Mouse (Mus musculus) lung, embryonic 16.5 days (tissue): ENCODE measurements around the gene Platr17. TPM values are rescaled to one million over a fixed set of nuclear protein-coding genes. Genes with fewer than 3 reads are reported as not detected.

Source experiments
- ATAC-seq: fragments of 200-750 bp; cut with Nextera tagmentation; 2 replicates; pipeline ENCODE4 v1.8.0; 2017; ENCODE audit warnings: low read depth, mild to moderate bottlenecking, moderate library complexity
- H3K27ac ChIP-seq: fragments of 300-500 bp; sonication (generic); 2 replicates; pipeline ENCODE4 v1.5.1; 2014; ENCODE audit warnings: mild to moderate bottlenecking, control low read depth, low read length
- H3K27me3 ChIP-seq: fragments of 300-500 bp; sonication (generic); 2 replicates; pipeline ENCODE4 v1.6.1; 2014; ENCODE audit warnings: low read depth, low read length, mixed read lengths; ENCODE audit not compliant: control insufficient read depth, insufficient read depth
- H3K36me3 ChIP-seq: fragments of 300-500 bp; sonication (generic); 2 replicates; pipeline ENCODE4 v1.6.1; 2014; ENCODE audit warnings: low read length; ENCODE audit not compliant: control insufficient read depth, insufficient read depth
- H3K4me1 ChIP-seq: fragments of 300-500 bp; sonication (generic); replicated peaks from 2 replicates; pipeline ENCODE4 v1.6.1; 2014; ENCODE audit warnings: low read length, mixed read lengths; ENCODE audit not compliant: control insufficient read depth, insufficient read depth
- H3K4me2 ChIP-seq: fragments of 300-500 bp; sonication (generic); 2 replicates; pipeline ENCODE4 v1.6.1; 2014; ENCODE audit warnings: low read depth, low read length, control low read depth
- H3K4me3 ChIP-seq: fragments of 300-500 bp; sonication (generic); 2 replicates; pipeline ENCODE4 v1.5.1; 2014; ENCODE audit warnings: mild to moderate bottlenecking, low read length, control low read depth
- H3K9ac ChIP-seq: fragments of 300-500 bp; sonication (generic); 2 replicates; pipeline ENCODE4 v1.6.1; 2014; ENCODE audit warnings: low read length, control low read depth
- H3K9me3 ChIP-seq: fragments of 300-500 bp; sonication (generic); 2 replicates; pipeline ENCODE4 v1.6.1; 2016; ENCODE audit warnings: low read length; ENCODE audit not compliant: control insufficient read depth
- WGBS: fragments of 180-500 bp; shearing (Covaris S2); extraction: QIAGEN DNeasy Blood & Tissue Kit; methylation state at CpG from one replicate; pipeline ENCODE4 v1.1.7; 2014; 5-methylcytosine and 5-hydroxymethylcytosine counted together
- microRNA-seq: library from miRNA; unstranded; fragments of <30 nt; microRNA quantifications from one replicate; pipeline ENCODE4, GENCODE M21; 2016
- polyA plus RNA-seq: library from polyadenylated mRNA; unstranded; fragments of >200 nt; fragmentation: Nextera tagmentation; extraction: Ambion mirVana; gene quantifications from 2 replicates; pipeline ENCODE4 v1.2.1, GENCODE M21; 2015

Gene Platr17
- polyA plus RNA-seq, 1 experiment from 2014 or later: 0.26 TPM

GRCm38 (mm10) chr17:33953961-33954565 is 49.1 kb downstream of the Platr17 start:
- H3K9ac ChIP-seq: peak overlapping the region; percentile 99
- H3K4me1 ChIP-seq: peaks cover 44% of the 10 kb centered on the region
- peak overlapping the region; percentile 24; the same call in 1 of the 2 replicates for H3K27ac ChIP-seq
- peaks cover 21% of the 10 kb centered on the region for H3K36me3 ChIP-seq
- peak overlapping the region; percentile 95 for H3K4me3 ChIP-seq
- peak overlapping the region; percentile 99 for H3K4me2 ChIP-seq
- no peaks in the 10 kb centered on the region for H3K27me3 ChIP-seq
- WGBS: 36% methylated on average over 5 of the region's 5 CpGs
- no peaks in the 10 kb centered on the region for H3K9me3 ChIP-seq
- ATAC-seq: no peak

DNA sequence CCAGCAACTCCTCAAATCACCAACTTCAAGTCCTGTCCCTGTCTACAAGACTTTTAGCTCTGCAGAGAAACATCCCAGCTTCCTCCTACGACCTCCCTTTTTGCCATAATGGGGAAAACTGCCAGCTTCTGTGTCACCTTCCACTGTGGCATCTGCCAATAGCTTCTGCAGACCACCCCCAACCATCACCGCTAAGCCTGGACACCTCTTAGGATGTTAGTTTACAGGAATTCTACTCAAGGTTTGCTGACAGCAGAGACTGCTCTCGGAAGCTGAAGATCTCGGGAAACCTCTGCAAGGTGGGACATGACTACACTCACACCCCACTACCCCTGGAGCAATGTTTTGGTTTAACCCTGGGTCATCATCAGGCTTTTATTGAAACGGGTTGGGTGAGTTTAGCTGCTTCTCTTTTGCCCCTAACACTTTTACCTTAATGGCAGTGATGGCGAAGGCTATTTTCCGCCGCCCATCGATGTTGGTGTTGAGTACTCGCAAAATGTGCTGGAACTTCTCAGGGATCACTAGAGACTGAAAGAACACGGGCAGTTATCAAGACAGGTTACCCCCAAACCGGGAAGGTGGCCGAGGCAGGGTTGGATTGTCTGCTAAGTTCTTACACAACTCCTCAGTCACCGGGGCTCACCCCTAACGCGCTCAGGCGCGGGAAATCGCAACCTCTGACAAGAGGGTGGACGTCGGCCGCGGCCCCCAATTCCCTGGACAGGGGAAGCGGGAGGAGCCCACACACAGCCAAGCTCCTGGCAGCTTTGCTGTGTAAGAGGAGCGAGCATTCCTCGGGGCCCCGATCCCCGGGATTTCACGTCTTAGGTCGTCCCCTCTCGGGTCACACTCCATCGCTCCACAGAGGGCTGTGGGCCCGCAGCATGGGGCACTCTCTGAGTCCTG is 50.0 kb downstream of the Platr17 start:
- no peaks in the 10 kb centered on the region for H3K27me3 ChIP-seq
- peak overlapping the region; percentile 99 for H3K4me2 ChIP-seq
- WGBS: under 1% methylated on average over 33 of the region's 33 CpGs
- peak overlapping the region; percentile 92 for H3K27ac ChIP-seq
- H3K9ac ChIP-seq: peak overlapping the region; percentile 99
- peaks cover 44% of the 10 kb centered on the region for H3K4me1 ChIP-seq
- peaks cover 27% of the 10 kb centered on the region for H3K36me3 ChIP-seq
- H3K9me3 ChIP-seq: no peaks in the 10 kb centered on the region
- peak overlapping the region; percentile 95 for H3K4me3 ChIP-seq
- peak; percentile 15 for ATAC-seq

DNA sequence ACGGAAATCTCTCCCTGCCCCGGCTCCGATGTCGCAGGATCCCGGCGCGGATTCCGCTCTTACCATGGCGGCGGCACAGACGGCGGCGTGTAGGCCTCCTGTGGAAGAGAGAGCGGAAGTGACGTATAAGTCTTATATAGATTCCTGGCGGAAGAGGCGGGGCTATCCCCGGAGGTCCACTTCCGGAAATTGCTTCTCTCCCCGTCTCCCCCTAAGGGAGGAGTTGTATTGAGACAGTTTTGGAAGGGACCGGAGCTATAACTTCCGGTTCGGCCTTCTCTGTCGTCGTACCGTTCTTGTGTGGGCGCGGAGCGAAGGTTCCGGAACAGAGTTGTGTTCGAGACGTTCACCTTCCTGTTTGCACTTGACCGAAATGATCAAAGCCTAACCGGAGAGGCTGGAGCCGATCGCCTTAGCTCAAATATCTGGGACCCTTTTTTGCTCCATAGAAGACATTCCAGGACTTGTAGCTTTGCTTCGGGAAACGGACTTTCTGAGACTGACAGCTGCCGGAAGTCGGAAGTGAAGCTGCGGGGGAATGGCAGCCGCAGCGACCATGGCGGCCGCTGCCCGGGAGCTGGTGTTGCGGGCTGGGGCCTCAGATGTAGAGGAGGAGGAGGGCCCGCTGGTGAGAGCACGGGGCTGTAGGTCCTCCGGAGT is 50.8 kb downstream of the Platr17 start, which contains the start of the genes Vps52 and Rps18:
Vps52 (plus strand) TSS at position 258 of the 660 bp plus-strand sequence.
Rps18 (minus strand) TSS at position 447 of the 660 bp plus-strand sequence.
- peaks cover 37% of the 10 kb centered on the region for H3K4me1 ChIP-seq
- H3K4me2 ChIP-seq: peak within 1 kb of the TSS; percentile 99
- peak within 1 kb of the TSS; percentile 95 for H3K4me3 ChIP-seq
- no peaks in the 10 kb centered on the region for H3K9me3 ChIP-seq
- peak within 1 kb of the TSS; percentile 99 for H3K9ac ChIP-seq
- under 1% methylated on average over 50 of the region's 50 CpGs for WGBS
- no peaks in the 10 kb centered on the region for H3K27me3 ChIP-seq
- peak within 1 kb of the TSS; percentile 92 for H3K27ac ChIP-seq
- ATAC-seq: peak; percentile 86
- H3K36me3 ChIP-seq: peaks cover 32% of the 10 kb centered on the region

Small RNA genes within 50 kb of the gene (microRNA-seq; reads per million reads assigned to microRNA genes)
- not detected for gene Gm27740

Other genes with a start within 250 kb of the Platr17 start
- gene Hnrnpm, start 218.3 kb upstream of the Platr17 start, polyA plus RNA-seq: 315 and 351 TPM in 2 replicates
- 61.8 and 72.0 TPM in 2 replicates for gene March2, start 186.5 kb upstream of the Platr17 start, polyA plus RNA-seq
- 279 and 289 TPM in 2 replicates for gene Rab11b, start 144.6 kb upstream of the Platr17 start, polyA plus RNA-seq
- 46.1 and 48.3 TPM in 2 replicates for gene Angptl4, start 123.3 kb upstream of the Platr17 start, polyA plus RNA-seq
- 78.8 and 89.6 TPM in 2 replicates for gene Kank3, start 94.6 kb upstream of the Platr17 start, polyA plus RNA-seq
- gene Rps28, start 80.6 kb upstream of the Platr17 start, polyA plus RNA-seq: 929 and 1,039 TPM in 2 replicates
- 482 and 489 TPM in 2 replicates for gene Ndufa7, start 80.6 kb upstream of the Platr17 start, polyA plus RNA-seq
- 63.4 and 67.1 TPM in 2 replicates for gene Cd320, start 62.0 kb upstream of the Platr17 start, polyA plus RNA-seq
- gene Gm7029, start 31.3 kb upstream of the Platr17 start, polyA plus RNA-seq: not detected in 2 replicates
- 8.8 and 9.6 TPM in 2 replicates for gene Kifc1, start 14.5 kb upstream of the Platr17 start, polyA plus RNA-seq
- 44.1 and 50.6 TPM in 2 replicates for gene Daxx, start 4.3 kb downstream of the Platr17 start, polyA plus RNA-seq
- 57.7 and 70.8 TPM in 2 replicates for gene Tapbp, start 10.8 kb downstream of the Platr17 start, polyA plus RNA-seq
- gene Zbtb22, start 10.8 kb downstream of the Platr17 start, polyA plus RNA-seq: 17.8 and 18.7 TPM in 2 replicates
- gene Rgl2, start 24.4 kb downstream of the Platr17 start, polyA plus RNA-seq: 49.5 and 51.7 TPM in 2 replicates
- gene Pfdn6, start 35.2 kb downstream of the Platr17 start, polyA plus RNA-seq: 143 and 151 TPM in 2 replicates
- gene Wdr46, start 35.5 kb downstream of the Platr17 start, polyA plus RNA-seq: 20.2 and 20.6 TPM in 2 replicates
- gene B3galt4, start 46.4 kb downstream of the Platr17 start, polyA plus RNA-seq: 5.5 and 5.6 TPM in 2 replicates
- 49.4 and 50.5 TPM in 2 replicates for gene Vps52, start 50.7 kb downstream of the Platr17 start, polyA plus RNA-seq
- 1,739 and 1,825 TPM in 2 replicates for gene Rps18, start 50.9 kb downstream of the Platr17 start, polyA plus RNA-seq
- 55.5 and 83.8 TPM in 2 replicates for gene H2-K1, start 95.2 kb downstream of the Platr17 start, polyA plus RNA-seq
- gene Ring1, start 119.5 kb downstream of the Platr17 start, polyA plus RNA-seq: 15.0 and 15.2 TPM in 2 replicates
- 40.9 and 41.6 TPM in 2 replicates for gene H2-Ke6, start 122.9 kb downstream of the Platr17 start, polyA plus RNA-seq
- 188 and 191 TPM in 2 replicates for gene Slc39a7, start 126.5 kb downstream of the Platr17 start, polyA plus RNA-seq
- 49.6 and 49.9 TPM in 2 replicates for gene Rxrb, start 126.7 kb downstream of the Platr17 start, polyA plus RNA-seq
- 2.6 and 3.7 TPM in 2 replicates for gene Col11a2, start 134.3 kb downstream of the Platr17 start, polyA plus RNA-seq
- gene H2-Oa, start 187.2 kb downstream of the Platr17 start, polyA plus RNA-seq: 0.23 and 1.0 TPM in 2 replicates
- 11.8 and 12.7 TPM in 2 replicates for gene H2-DMa, start 214.4 kb downstream of the Platr17 start, polyA plus RNA-seq
- gene Brd2, start 217.5 kb downstream of the Platr17 start, polyA plus RNA-seq: 97.8 and 100 TPM in 2 replicates
- gene H2-DMb2, start 238.2 kb downstream of the Platr17 start, polyA plus RNA-seq: 1.6 and 2.1 TPM in 2 replicates
- 3.7 and 6.2 TPM in 2 replicates for gene H2-DMb1, start 247.9 kb downstream of the Platr17 start, polyA plus RNA-seq